Mouse (Mus musculus) liver, adult 2 months (tissue): ENCODE measurements around the gene Fdxacb1. TPM values are rescaled to one million over a fixed set of nuclear protein-coding genes. Genes with fewer than 3 reads are reported as not detected.

Experiments used
- DNase-seq: peaks from one replicate; pipeline ENCODE4 v3.0.0-alpha.2; 2011; ENCODE audit warnings: low read depth, low spot score; ENCODE audit errors: extremely low read depth
- H3K27ac ChIP-seq: fragments of 200-500 bp; replicated peaks from 2 replicates; pipeline ENCODE4 v1.5.1; 2012; ENCODE audit warnings: low read depth, mild to moderate bottlenecking, control low read depth, inconsistent platforms, low read length; ENCODE audit not compliant: insufficient read depth
- H3K27me3 ChIP-seq: fragments of 200-500 bp; 2 replicates; pipeline ENCODE4 v1.6.1; 2012; ENCODE audit warnings: mild to moderate bottlenecking, moderate library complexity, low read length, inconsistent platforms; ENCODE audit not compliant: control insufficient read depth, insufficient read depth
- H3K36me3 ChIP-seq: fragments of 200-500 bp; 2 replicates; pipeline ENCODE4 v1.6.1; 2012; ENCODE audit warnings: low read length, inconsistent platforms; ENCODE audit not compliant: control insufficient read depth, insufficient read depth
- H3K4me1 ChIP-seq: fragments of 200-500 bp; 2 replicates; pipeline ENCODE4 v1.6.1; 2011; ENCODE audit warnings: low read length; ENCODE audit not compliant: control insufficient read depth, insufficient read depth
- H3K4me3 ChIP-seq: fragments of 200-500 bp; 2 replicates; pipeline ENCODE4 v1.5.1; 2011; ENCODE audit warnings: low read depth, mild to moderate bottlenecking, control low read depth, low read length, moderate library complexity; ENCODE audit not compliant: insufficient read depth
- H3K79me2 ChIP-seq: fragments of 200-500 bp; 2 replicates; pipeline ENCODE4 v1.6.1; 2012; ENCODE audit warnings: inconsistent platforms, mild to moderate bottlenecking, low read length, moderate library complexity; ENCODE audit not compliant: control insufficient read depth, insufficient read depth
- H3K9ac ChIP-seq: fragments of 200-500 bp; 2 replicates; pipeline ENCODE4 v1.6.1; 2012; ENCODE audit warnings: low read depth, mild to moderate bottlenecking, control low read depth, inconsistent platforms, low read length
- CTCF ChIP-seq: fragments of 200-500 bp; IDR thresholded peaks from 2 replicates; pipeline ENCODE4 v1.5.1; 2011; ENCODE audit warnings: low read depth, low read length, control low read depth
- POLR2A ChIP-seq: fragments of 200-500 bp; IDR thresholded peaks from 2 replicates; pipeline ENCODE4 v1.6.1; 2011; ENCODE audit warnings: low read length, control low read depth; ENCODE audit not compliant: insufficient read depth; ENCODE audit errors: extremely low read depth
- WGBS: fragments of 180-500 bp; shearing (Covaris S2); methylation state at CpG from one replicate; pipeline ENCODE4 v1.1.7; 2018; 5-methylcytosine and 5-hydroxymethylcytosine counted together
- polyA plus RNA-seq: library from polyadenylated mRNA; depleted of rRNA; stranded (reverse); fragments of >200 nt; gene quantifications from 2 replicates; pipeline ENCODE4 v1.2.3, GENCODE M21; 2012
- total RNA-seq: library from RNA; depleted of rRNA; stranded (reverse); fragments of >200 nt; gene quantifications from 2 replicates; pipeline ENCODE4 v1.2.3, GENCODE M21; 2014

Fdxacb1 gene
- total and polyA plus RNA-seq, 2 experiments, result 2.6 to 4.7 TPM

DNA sequence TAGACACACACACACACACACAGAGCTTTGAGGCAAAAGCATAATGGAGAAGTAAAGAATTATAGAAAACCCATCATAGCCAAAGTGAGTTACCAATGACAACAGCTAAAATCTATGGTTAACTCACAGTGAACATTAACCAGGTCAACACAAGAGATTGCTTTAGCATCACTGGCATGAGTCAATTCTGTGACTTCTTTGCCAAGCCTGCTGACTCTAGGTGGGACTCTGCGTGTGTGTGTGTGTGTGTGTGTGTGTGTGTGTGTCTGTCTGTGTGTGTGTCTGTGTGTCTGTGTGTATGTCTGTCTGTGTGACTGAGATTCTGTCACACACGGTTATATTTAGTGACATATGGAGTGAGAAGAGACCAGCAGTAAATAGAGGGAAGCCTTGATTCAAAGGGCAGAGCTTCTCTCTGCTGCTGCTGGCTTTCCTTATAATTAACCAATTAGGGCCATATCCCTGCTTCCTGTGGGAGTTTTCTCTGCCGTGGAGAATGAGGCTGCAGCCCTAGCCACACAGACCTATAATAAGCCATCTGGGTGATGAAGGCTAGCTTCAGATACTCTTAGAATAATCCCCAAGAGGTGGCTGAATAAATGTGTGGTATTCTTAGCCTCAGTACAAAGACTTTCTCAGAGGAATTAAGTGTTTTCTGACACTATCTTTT, 43.2 kb upstream of the Fdxacb1 start:
- no peak overlapping the region for H3K27ac ChIP-seq
- H3K4me3 ChIP-seq, result no peak overlapping the region
- no peaks in the 10 kb centered on the region for H3K36me3 ChIP-seq
- TF ChIP-seq POLR2A (no peak), CTCF (no peak)
- H3K4me1 ChIP-seq, result peaks cover 12% of the 10 kb centered on the region
- 18% methylated on average over 3 of the region's 3 CpGs for WGBS
- DNase-seq, result peak; percentile 55
- no peaks in the 10 kb centered on the region for H3K79me2 ChIP-seq
- H3K27me3 ChIP-seq, result peaks cover 5% of the 10 kb centered on the region
- no peak overlapping the region for H3K9ac ChIP-seq

DNA sequence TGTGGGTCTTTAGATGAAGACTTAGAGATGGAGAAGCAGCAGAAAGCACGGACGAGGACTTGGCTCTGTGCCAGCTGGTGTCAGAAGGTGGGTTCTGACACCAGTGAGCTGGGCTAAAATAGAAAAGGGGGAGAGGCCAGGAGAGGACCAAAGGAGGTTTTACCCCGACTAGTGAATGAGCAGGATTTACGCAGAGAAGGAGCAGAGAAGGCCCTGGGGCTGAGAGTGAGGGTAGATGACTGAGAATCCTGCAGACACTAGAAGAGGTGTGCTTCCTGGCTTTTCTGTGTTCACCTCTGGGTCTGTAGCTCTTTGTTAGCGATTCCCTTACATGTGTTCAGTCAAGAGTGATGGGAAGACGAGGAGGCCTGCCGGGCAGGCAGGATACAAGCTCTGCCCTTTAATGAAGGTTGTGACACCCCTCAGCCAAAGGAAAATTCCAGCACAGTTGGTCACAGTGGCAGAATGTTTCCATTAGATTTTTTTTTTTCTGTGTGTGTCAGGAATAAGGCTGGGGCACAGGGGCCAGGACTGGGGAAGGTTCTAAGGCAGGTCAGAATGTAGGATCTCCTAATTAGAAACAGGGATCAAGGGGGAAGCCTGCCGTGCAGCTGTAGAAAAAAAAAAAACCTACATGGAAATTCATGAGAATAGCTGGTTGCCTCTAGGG, 42.0 kb upstream of the Fdxacb1 start:
- 77% methylated on average over 8 of the region's 8 CpGs for WGBS
- Histone ChIP-seq H3K79me2 (no peaks in the 10 kb centered on the region), H3K36me3 (no peaks in the 10 kb centered on the region), H3K4me1 (peaks cover 12% of the 10 kb centered on the region), H3K4me3 (no peak overlapping the region), H3K27me3 (peaks cover 5% of the 10 kb centered on the region), H3K9ac (no peak overlapping the region), H3K27ac (no peak overlapping the region)
- TF ChIP-seq POLR2A, result no peak
- TF ChIP-seq CTCF, result no peak
- DNase-seq, result no peak

DNA sequence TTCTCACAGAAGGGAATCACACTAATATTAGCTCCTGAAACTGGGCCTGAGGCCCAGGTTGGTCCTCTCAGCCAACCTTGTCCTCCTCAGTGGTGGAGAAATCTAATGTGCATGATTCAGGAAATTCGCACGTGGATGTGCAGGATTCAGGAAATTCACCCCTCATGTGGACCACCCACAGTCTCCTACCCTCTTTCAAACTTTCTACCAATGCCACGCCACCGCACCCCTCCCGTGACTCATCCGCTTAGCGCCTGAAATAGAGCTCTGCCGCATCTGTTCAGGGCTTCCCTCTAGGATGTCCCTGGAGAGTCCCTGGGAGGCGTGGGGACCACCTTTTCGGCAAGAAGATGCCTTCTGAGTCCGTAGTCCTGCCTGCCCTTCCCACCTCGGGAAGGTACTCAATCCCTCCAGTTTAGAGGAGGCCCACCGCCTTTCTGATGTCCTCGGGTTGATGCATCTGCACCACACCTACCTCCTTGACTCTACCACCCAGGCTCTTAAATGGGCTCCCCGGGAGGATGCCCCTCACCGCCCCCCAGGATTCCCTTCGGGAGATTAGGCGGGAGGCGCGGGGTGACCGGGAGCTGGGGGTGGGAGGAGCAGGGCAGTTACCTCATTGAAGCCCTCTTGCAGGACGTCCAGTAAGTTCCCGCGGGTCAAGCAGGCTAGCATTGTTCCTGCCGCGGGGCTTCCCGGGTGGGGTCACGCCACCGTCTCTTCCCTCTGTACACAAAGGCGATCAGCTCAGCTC, 40.7 kb upstream of the Fdxacb1 start:
- Histone ChIP-seq H3K27me3 (peaks cover 5% of the 10 kb centered on the region), H3K27ac (no peak overlapping the region), H3K79me2 (no peaks in the 10 kb centered on the region), H3K4me3 (peak overlapping the region; percentile 45; the same call in 1 of the 2 replicates), H3K9ac (peak overlapping the region; percentile 10; the same call in 1 of the 2 replicates), H3K36me3 (no peaks in the 10 kb centered on the region), H3K4me1 (peaks cover 12% of the 10 kb centered on the region)
- no peak for DNase-seq
- no peak for TF ChIP-seq POLR2A
- TF ChIP-seq CTCF, result no peak
- WGBS, result 40% methylated on average over 30 of the region's 30 CpGs

DNA sequence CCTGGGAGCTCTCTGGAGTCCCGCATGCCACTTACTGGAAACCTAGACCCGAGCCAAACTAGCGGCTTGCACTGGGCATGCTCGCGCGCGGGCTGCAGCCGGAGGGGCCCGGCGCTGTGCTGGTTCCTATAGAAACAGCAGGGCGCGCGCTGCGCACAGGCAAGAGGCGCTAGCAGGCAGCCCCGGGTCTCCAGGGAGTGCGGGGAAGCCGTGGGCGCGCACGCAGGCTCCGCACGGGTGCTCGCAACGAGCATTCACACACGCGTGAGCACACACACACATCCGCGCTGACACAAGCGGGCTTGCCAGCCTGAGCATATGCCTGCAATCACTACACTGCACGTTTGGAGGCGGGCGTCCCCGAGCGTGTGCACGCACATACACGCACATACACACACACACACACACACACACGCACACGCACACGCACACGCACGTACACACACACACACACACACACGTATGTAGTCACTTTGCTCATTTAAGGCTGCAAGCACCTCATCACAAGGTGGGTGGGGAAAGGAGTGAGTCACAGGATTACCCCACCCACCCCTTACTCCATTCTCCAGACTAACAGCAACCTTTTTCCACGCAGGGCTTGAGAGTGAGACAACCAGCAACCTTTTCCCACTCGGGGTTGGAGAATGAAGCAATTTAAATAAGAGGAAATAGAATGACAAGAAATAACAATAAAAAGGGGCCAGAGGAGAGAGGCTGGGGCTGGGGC, 39.9 kb upstream of the Fdxacb1 start:
- 2% methylated on average over 45 of the region's 45 CpGs for WGBS
- TF ChIP-seq POLR2A (no peak), CTCF (no peak)
- no peak for DNase-seq
- Histone ChIP-seq H3K27ac (no peak overlapping the region), H3K9ac (peak overlapping the region; percentile 6), H3K4me3 (peak overlapping the region; percentile 45; the same call in 1 of the 2 replicates), H3K79me2 (no peaks in the 10 kb centered on the region), H3K27me3 (peaks cover 5% of the 10 kb centered on the region), H3K36me3 (no peaks in the 10 kb centered on the region), H3K4me1 (peaks cover 10% of the 10 kb centered on the region)

DNA sequence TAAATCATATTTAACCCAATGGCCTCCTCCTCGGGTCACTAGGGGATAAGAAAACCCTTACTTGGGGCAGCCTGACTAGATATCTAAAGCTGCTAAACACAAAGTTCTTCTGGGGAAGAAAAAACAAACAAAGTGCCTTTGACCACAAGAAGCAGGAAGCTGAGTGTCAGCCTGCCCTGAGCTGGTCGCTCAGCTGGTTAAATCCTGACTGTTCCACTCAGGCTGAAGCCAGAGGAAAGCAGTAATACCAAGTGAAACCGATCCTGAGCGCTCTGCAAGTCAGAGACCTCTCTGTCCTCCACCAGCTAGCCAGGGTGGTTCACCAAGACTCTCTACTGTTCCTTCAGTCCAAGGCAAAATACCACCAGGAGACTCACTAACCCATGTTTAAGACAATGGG, 38.4 kb upstream of the Fdxacb1 start:
- Histone ChIP-seq H3K4me1 (peaks cover 3% of the 10 kb centered on the region; the same call in 1 of the 2 replicates), H3K27me3 (peaks cover 5% of the 10 kb centered on the region), H3K36me3 (no peaks in the 10 kb centered on the region), H3K9ac (no peak overlapping the region), H3K27ac (no peak overlapping the region), H3K79me2 (no peaks in the 10 kb centered on the region), H3K4me3 (no peak overlapping the region)
- WGBS, result 70% methylated on average over 4 of the region's 4 CpGs
- no peak for DNase-seq
- TF ChIP-seq CTCF, result no peak
- no peak for TF ChIP-seq POLR2A
